Mouse (Mus musculus) v-Abl transformed pro-B cells (cell line): Measurements from ENCODE around the gene Dis3l.

Experiments
- in situ Hi-C, 2 experiments: fragments of 400-800 bp; cut with MboI; formaldehyde crosslinking; loops; one replicate each; pipeline ENCODE4 v1.15.1; 2025; ENCODE audit not compliant: unreplicated experiment in 2 of 2

The Dis3l gene

DNA sequence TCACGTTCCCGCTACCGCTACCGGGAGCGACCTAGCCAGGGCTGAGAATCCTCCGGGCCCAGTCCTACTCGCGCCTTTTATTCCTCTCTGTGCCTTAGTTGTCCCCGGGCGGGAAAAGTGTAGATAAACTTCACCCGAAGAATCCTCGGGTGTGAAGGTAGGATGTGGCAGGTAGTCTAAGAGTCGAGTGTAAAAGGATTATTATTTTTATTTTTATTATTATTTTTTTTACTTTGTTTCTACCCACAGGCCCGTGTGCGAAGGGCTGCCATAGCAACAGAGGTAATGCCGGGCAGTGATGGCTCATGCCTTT, at the start of gene Dis3l:
Gene Dis3l (minus strand): TSS at position 35 of the 313 bp plus-strand sequence.
- in situ Hi-C loops: loop anchor here in 1 of 2 experiments (10.0 kb wide), 3 partner anchors 404 to 594 kb away; no protein-coding TSS in a partner anchor

DNA sequence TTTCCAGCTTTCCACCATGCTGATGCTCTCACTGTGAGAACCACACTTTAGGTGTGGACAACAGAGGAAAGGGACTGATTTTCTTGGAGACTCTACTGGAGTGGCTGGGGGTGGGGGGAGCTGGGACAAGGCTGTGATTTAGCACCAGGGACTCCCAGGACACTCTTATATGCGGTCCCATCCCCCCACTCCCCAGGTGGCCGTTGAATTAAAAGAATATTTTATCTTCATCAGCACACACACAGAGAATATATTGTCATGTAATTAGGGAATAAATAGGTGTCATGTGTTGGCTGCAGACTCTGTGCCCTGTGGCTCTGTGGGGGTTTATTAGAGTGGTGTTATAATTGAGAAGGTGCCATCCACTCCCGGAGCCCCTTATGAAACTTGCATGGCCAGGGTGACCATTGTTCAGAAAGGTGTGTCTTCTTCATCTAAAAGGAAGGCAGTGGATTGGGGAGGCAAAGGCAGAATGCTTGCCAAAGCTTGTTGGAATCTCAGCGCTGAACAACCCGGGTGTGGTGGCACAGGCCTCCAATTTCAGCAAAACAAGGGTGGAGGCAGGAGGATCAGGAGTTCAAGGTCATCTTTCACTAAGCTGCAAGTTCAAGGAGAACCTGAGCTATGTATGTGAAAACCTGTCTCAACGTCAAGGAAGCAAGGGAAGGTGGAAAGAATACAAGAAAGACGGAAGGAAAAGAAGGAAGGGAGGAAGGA, 48.6 kb upstream of the Dis3l start:
- in situ Hi-C loops: loop anchor here (5.0 to 25.0 kb wide), 6 partner anchors 248 to 548 kb away; no protein-coding TSS in a partner anchor

DNA sequence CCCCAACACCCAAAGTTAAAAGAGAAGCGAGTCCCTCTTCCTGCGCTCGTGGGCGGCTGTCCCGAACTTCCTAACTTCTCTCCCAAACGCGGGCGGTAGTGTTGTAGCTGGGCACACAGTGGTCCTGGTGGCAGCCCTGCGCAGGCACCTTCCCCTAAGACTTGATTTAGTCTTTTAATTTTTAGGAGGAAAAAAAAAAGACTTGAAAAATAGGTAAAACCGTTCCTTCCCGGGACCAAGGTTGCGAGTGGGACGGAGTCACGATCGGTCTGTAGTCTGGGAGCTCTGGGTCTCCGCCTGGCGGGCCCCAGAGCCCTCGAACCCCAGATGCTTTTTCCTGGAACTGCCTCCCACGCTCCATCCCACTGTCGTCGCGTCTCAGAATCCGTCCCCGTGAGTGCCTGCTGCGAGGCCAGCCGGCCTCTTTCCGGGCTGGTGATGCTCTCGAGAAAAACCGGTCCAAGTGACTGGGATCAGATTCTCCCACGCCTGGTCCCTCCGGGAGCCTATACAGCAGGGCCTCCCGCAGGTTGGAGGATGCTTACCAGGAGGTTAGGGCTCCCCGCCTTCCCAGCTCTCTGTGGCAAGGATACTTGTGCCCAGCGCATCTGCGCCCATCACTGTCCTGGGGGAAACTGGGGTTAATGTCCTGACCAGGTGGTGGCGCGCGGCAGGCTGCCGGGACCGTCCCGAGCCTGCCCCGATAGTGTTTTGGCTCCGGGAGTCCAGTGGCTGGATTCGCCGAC, 45.6 kb upstream of the Dis3l start:
- in situ Hi-C loops: loop anchor here (25.0 kb wide), 2 partner anchors 251 to 499 kb away; no protein-coding TSS in a partner anchor

DNA sequence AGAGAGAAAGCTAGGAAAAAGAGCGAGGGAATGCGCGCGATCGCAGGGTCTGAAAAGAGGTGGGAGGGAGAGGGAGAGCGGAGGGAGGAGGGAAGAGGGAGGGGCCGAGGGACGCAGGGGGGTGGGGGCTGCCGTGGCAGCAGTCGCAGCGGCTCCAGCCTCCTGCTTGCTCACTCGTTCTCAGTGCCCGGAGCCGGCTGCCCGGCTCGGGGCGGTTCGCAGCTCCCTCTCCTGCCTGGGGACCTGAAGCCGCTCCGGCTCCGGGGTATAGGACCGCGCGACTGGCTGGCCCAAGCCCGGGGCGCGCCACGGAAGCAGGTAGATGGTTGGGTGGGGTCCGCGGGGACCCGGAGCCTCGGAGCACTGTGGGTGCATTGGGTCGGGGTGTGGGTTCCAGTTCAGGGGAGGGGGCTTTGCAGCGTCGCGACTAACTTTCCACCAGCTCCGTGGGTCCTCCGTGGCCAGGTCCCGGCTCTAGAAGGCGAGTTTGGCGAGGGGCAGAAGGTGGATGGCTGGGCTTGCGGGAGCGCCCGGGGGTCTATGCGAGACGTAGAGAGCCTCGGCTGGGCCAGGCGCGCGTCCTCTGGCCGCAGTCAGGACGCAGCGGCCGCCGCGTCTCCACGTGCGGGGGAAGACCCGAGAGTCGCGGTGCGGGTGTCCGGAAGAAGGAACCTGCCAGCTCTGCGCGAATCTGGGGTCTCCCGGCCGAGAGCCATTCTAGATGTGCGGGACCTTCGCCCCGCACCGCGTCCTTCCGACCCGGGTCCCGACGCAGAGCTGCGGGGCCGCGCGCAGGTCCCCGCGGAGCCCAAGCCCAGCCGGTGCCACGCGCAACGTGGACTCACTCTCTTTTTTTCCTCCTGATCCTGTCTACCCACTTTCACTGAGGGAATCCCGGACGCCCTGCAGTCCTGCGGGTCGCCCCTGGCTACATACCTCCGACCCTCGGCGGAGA, 44.7 kb upstream of the Dis3l start, which contains the start of gene Megf11:
Gene Megf11 (plus strand): TSS at position 116 of the 955 bp plus-strand sequence.
- in situ Hi-C loops: loop anchor here (25.0 kb wide), 2 partner anchors 252 to 498 kb away; no protein-coding TSS in a partner anchor

DNA sequence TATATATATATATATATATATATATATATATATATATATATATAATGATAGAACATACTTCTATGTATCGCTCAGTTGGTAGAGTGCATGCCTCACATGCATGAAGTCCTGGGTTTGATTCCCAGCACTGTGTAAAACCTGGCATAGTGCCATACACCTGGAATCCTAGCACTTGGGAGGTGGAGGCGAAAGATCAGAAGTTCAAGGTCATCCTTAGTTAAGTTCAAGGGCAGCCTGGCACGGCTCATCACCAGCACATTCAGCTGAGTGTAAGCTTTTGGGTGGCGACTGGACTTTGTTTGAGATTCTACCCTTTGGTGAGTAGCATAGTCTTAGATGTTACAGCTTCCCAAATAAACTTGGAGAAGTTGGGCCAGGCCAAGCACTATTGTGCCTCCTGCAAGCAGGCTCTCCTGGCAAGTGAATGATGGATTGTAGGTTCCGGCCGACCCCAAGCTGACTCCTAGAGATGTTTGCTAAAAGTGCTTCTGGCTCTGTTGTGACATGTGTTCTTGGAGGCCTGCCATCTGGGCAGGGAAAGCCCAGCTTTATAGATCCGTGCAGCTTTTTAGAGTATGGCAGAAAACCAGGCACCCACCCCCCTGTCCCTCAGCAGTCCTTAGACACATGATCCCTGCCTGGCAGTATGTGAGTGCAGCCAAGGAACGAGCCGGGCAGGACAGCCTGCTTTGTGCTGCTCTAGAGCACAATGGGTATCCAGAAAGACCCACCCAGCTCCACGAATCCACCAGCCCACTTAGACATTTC, 42.1 kb upstream of the Dis3l start:
- in situ Hi-C loops: loop anchor here (25.0 kb wide), 2 partner anchors 254 to 496 kb away; no protein-coding TSS in a partner anchor

DNA sequence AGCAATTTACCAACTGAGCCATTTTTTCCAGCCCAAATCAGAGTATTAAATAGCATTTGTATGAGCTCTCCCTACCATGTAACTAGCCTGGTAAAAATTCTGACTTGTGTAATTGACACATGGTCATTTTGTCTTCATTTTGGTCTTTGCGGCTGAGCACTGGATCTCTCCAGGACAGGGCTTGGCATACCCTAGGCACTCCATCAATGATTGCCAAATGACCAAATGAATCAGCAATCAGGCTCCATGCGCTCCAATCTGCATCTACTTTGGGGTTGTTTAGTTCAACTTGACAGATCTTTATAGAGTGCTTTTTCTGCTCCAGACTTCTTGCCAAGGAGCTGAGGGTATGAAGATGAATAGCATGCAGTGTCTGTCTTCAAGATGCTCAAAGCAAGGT, 35.3 kb upstream of the Dis3l start:
- in situ Hi-C loops: loop anchor here (25.0 kb wide), 2 partner anchors 261 to 489 kb away; no protein-coding TSS in a partner anchor

DNA sequence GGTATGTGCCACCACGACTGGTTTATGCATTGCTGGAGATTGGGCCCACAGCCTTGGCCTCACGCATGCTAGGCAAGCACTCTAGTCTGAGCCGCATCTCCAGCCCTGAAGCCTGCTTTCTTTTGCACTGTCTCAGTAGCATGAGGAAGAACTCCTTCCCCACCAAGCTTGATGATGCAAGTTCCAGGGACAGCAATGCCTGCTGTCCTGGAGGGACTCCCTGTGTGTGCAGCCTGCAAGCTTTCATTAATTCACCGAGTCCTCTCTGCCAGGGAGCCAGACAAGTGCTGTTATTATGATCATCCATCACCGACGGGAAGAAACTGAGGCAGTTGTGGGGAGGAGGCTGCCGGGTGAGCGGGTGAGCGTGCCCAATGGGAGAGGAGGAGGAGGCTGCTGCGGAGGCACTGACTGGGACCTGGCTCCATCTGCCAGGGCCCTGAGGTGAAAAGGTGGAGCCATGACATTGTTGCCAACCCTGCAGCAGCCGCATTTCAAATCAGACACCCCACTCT, 30.3 kb upstream of the Dis3l start:
- in situ Hi-C loops: no loop called here

DNA sequence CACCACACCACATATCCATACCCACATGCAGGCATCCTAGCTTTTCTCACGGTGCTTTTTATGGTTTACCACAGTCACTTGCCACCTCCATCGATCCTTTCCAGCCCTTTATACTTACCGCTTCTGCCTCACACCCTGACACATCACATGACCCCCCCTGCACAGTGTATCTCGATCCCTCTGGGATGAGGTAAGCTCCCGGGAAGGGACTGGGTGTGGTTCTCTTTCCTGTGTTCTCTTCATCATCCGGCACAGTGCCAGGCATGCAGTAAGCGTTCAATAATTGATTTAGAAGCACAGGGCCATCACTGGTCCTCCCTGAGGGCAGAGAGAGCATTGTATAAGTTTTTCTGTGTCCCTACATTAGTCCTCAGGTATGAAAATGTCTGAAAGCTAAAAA, 28.8 kb upstream of the Dis3l start:
- in situ Hi-C loops: no loop called here

DNA sequence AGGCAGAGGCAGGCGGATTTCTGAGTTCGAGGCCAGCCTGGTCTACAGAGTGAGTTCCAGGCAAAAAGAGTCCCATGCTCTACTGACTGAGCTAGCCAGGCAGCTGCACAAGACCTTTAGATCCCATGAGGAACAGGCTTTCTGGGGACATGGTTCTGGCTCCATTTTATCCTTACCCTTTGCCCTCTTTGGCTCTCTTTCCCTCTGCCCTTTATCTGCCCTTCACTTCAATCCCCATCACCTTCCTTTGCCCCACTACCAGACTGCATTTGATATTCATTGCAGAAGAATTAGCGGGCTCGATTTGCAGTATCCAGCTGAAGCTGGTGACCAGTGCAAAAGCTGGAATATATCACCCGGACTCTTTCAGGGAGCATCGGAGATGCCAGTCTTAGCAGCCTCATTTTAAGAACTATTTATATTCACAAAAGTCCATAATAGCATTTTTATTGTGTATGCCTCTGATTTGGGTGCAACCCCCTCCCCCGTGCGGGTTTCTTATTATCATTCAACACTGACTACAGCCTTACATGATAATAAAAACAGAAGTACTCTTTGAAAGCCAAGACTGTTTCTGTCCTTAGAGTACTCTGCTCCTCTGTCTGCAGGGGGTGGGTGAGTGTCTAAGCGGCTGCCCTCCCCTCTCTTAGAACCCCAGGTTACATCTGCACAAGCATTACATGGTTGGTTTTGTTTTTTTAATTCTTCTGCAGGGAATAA, 20.3 kb upstream of the Dis3l start:
- in situ Hi-C loops: no loop called here

DNA sequence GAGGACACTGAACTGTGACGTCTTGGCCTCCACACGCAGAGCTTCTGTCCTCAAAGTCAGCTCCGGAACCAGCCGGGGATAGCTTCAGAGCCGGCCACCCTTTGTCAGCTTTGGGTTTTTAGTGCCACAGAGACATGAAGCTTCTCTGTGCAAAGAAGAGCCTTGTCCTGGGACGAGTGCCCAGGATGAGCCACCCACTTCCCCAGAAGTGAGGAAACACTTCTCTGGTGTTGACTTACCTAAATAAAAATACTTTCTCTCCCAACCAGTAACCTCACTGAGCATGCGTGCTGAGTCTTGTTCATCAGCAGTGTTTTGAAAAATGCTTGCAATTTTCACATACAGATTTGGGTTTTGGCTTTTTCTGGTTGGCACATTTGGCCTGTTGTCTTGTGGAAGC, 14.5 kb upstream of the Dis3l start:
- in situ Hi-C loops: no loop called here

DNA sequence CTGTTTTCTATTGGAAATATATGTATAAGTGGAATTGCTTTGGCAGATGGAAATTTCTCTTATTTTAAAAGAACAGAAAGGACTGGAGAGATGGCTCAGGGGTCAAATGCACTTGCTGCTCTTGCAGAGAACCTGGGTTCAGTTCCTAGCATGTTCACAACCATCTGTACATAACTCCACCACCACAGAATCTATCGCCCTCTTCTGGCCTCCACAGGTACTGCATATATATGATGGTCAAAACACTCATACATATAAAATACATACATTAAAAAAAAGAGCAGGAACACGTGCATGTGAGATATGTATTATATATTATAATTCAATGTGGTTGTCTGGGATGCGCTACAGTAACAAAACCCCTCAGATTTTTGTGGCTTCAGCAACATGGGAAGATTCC, 10.1 kb upstream of the Dis3l start:
- in situ Hi-C loops: no loop called here

DNA sequence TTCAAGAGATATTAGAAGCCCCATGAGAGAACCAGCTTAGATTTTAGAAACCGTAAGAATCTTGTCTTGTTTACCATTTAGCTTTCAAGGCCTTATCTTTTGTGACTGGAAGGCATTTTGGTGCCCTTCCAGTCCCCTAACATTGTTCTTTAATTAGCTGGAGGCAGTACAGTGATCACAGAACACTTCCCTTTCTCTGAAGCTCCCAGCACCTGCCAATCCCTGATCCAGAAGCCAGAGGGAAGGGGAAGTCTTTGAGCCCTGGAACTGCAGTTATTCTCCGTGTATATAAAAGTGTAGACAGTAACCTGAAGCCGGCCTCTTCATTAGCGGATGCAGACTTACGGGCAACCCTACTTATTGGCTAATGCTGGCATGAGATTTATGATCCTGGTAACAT, 8.4 kb upstream of the Dis3l start:
- in situ Hi-C loops: loop anchor here (5.0 to 10.0 kb wide), 5 partner anchors 72 to 608 kb away; no protein-coding TSS in a partner anchor

DNA sequence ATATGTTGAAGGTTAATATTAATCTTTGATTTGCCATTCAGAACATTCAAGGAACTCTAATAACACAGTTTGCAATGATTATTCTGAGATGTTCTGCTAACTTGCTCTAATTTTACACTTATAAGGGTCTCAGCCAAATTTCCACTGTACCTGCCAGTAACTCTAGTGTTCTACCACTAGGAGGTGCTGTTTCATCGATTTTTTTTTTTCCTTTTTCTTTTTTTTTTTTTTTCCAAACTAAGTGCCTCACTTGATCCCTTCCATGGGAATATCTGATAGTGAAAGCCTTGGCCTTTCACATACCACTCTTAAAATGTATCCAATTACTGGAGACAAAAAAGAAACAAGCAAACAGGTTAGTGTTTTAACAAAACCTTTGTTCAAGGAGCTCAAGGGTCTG, 6.3 kb upstream of the Dis3l start:
- in situ Hi-C loops: loop anchor here (5.0 to 10.0 kb wide), 5 partner anchors 70 to 610 kb away; no protein-coding TSS in a partner anchor

DNA sequence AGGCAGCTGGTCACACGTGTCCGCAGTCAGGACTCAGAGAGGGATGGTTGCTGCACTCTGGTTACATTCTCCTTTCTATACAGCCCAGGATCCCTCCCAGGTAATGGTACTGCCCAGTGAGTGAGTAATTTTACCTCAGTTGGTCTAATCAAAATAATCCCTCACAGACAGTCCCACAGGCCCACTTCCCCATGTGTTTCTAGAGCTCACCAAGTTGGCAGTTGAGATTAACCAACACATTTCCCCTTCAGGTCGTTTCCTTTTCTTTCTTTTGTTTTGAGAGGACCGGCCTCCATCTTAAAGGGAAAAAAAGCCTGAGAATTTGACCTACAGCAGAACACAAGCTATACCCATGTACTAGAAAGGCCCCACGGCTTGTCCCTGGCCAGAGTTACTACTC, 4.8 kb upstream of the Dis3l start:
- in situ Hi-C loops: loop anchor here (5.0 to 10.0 kb wide), 5 partner anchors 69 to 611 kb away; no protein-coding TSS in a partner anchor

DNA sequence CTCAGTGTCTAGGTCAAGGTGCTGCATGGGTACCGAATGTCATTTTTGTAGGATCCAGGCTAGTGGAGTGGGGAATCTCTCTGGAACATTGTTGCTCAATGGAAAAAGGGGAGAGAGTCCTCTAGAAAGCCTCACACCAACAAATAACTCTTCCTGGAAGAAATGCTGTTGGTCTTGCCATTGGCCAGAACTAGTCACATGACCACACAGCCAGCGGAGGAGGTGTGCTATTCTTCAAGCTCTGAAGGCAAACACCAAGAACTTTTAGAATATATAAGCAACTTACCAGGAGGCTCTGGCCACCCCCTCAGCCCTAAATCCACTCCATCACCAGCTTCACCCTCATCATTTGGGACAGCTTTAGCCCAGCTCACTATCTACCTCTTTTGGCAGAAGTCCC, 2.6 kb upstream of the Dis3l start:
- in situ Hi-C loops: loop anchor here in 1 of 2 experiments (10.0 kb wide), 3 partner anchors 401 to 591 kb away; no protein-coding TSS in a partner anchor

DNA sequence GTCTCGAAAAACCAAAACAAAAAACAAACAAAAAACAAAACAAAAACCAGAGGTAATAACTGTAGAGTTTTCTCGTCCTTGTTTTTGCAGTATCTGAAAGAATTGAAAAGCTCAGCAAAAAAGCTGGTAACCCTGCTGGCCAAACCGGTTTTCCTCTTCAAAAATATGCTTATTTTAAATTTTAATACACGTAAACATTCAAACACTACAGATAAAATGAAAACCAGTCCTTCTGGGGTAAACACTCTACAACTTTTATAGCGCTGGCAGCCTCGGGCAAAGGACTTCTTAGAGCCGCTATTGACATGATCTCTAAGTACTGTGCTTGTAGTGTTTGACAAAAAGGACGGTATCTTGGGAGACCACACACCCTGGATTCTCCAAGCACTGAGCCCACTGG, 583 bp upstream of the Dis3l start:
- in situ Hi-C loops: loop anchor here in 1 of 2 experiments (10.0 kb wide), 3 partner anchors 403 to 593 kb away; no protein-coding TSS in a partner anchor

DNA sequence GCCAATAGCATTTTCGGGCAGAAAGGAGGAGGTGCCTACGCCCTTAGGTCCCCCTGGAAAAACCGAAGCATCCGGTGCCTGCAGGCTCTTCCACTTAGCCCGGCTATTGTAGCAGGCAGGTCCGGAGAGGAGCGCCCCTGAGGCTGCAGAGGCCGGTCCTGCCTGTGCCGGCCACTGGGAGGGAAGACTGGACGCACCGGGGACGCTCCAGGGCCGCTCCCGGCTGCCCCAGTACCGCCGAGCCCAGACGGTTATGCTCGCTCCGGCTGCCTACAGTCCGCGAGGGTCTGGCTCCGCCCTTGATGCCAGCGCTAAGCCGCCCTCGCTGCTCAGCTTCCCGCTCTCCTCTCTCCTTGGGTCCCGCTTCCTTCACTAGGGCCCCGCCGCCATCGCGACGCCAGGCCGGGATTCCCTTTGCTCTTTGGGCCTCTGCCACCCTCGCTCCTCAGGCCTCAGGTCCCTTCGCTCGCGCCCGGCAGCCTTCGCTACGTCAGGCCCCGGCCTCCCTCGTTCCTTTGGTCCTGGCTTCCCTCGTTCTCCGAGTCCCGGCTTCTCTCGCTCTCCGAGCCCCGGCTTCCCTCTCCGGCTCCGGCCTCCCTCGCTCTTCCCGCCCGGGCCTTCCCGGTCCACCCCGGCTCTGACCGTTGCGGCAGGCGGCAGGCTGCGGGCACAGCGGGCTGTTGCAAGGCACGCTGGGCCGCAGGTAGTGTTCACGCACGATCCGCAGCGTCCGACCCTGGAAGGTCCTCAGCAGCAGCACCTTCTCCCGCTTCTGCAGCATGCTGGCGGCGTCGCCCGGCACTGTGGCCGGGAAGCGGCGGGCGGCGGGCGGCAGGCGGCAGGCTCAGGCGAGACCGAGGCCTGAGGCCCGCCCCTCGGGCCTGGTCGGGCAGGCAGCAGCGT, 486 bp downstream of the Dis3l start:
- in situ Hi-C loops: loop anchor here in 1 of 2 experiments (10.0 kb wide), 3 partner anchors 404 to 594 kb away; no protein-coding TSS in a partner anchor
